Mouse (Mus musculus) heart, adult 18-20 months (tissue): ENCODE data around the gene Myh7. TPM values are rescaled to one million over a fixed set of nuclear protein-coding genes. Genes with fewer than 3 reads are reported as not detected.

ENCODE experiments used
- DNase-seq, 2 experiments: peaks; one replicate each; pipeline ENCODE4 v3.0.0; 2021 to 2022; ENCODE audit warnings: mixed read lengths in 1 of 2
- total RNA-seq, 2 experiments: library from RNA; stranded (reverse); gene quantifications; 2 replicates each; pipeline ENCODE4 v1.2.3; 2021

The Myh7 gene
- total RNA-seq, 2 experiments from 2014 or later = 1,849 to 2,242 TPM

- peak in 1 of 2 experiments; percentile 18 for DNase-seq
These were observed 51.9 kb downstream of the Myh7 start for GRCm38 (mm10) chr14:54942479-54942878.

GRCm38 (mm10) chr14:54941024-54941978 is 53.1 kb downstream of the Myh7 start:
- DNase-seq = peak; percentile 33 to 37

GRCm38 (mm10) chr14:54940176-54940530 is 54.3 kb downstream of the Myh7 start:
- peak in 1 of 2 experiments; percentile 58 for DNase-seq

GRCm38 (mm10) chr14:54939434-54940175 is 54.8 kb downstream of the Myh7 start:
- DNase-seq = peak; percentile 80 to 87

GRCm38 (mm10) chr14:54938431-54939219 is 55.8 kb downstream of the Myh7 start:
- peak; percentile 30 to 48 for DNase-seq

GRCm38 (mm10) chr14:54937361-54938182 is 56.9 kb downstream of the Myh7 start:
- DNase-seq = peak in 1 of 2 experiments; percentile 5

- no peak for DNase-seq
These were observed 57.6 kb downstream of the Myh7 start for GRCm38 (mm10) chr14:54936831-54937160.

GRCm38 (mm10) chr14:54935904-54936830 is 58.3 kb downstream of the Myh7 start, which contains the start of gene Cmtm5:
Gene Cmtm5, plus strand, starts transcription at chr14:54936261.
- peak in 1 of 2 experiments; percentile 7 for DNase-seq

- no peak for DNase-seq
These were observed 61.7 kb downstream of the Myh7 start, which contains the start of gene Il25 for GRCm38 (mm10) chr14:54932645-54933150. Gene Il25, plus strand, starts transcription at chr14:54932695.

GRCm38 (mm10) chr14:54930431-54930830 is 64.0 kb downstream of the Myh7 start:
- peak in 1 of 2 experiments; percentile 10 for DNase-seq

- DNase-seq = peak in 1 of 2 experiments; percentile 10
These were observed 64.6 kb downstream of the Myh7 start for GRCm38 (mm10) chr14:54929801-54930200.

- no peak for DNase-seq
These were observed 67.1 kb downstream of the Myh7 start for GRCm38 (mm10) chr14:54927296-54927695.

- peak; percentile 73 to 75 for DNase-seq
These were observed 67.8 kb downstream of the Myh7 start for GRCm38 (mm10) chr14:54926401-54927158.

- peak; percentile 69 to 72 for DNase-seq
These were observed 68.8 kb downstream of the Myh7 start, which contains the start of gene Efs for GRCm38 (mm10) chr14:54925349-54926342. Gene Efs, minus strand, starts transcription at chr14:54926126.

- peak; percentile 77 to 85 for DNase-seq
These were observed 69.6 kb downstream of the Myh7 start for GRCm38 (mm10) chr14:54924641-54925348.
